Mouse (Mus musculus) liver, embryonic 14.5 days (tissue): Measurements from ENCODE around the gene Bcr. TPM values are rescaled to one million over a fixed set of nuclear protein-coding genes. Genes with fewer than 3 reads are reported as not detected.

Experiments
- ATAC-seq: fragments of 200-750 bp; cut with Nextera tagmentation; 2 replicates; pipeline ENCODE4 v1.8.0; 2017; ENCODE audit warnings: moderate number of reproducible peaks, mild to moderate bottlenecking, moderate library complexity; ENCODE audit not compliant: insufficient read depth
- DNase-seq, 3 experiments: peaks; one replicate each; pipeline ENCODE4 v3.0.0-alpha.2; 2012 to 2013; ENCODE audit warnings: low read depth in 3 of 3, low spot score in 3 of 3
- H3K27ac ChIP-seq: fragments of 300-500 bp; sonication (generic); 2 replicates; pipeline ENCODE4 v1.5.1; 2014; ENCODE audit warnings: moderate library complexity, mild to moderate bottlenecking, control low read depth, inconsistent platforms
- H3K27me3 ChIP-seq: fragments of 300-500 bp; sonication (generic); 2 replicates; pipeline ENCODE4 v1.6.1; 2014; ENCODE audit warnings: mild to moderate bottlenecking, low read length, moderate library complexity; ENCODE audit not compliant: control insufficient read depth, insufficient read depth
- H3K36me3 ChIP-seq: fragments of 300-500 bp; sonication (generic); replicated peaks from 2 replicates; pipeline ENCODE4 v1.6.1; 2014; ENCODE audit warnings: low read depth; ENCODE audit not compliant: control insufficient read depth, insufficient read depth
- H3K4me1 ChIP-seq, 2 experiments: fragments of 200-500 bp in 1 of 2; fragments of 300-500 bp in 1 of 2; sonication (generic) in 1 of 2; replicated peaks; 2 replicates each; pipeline ENCODE4 v1.6.1; 2012 to 2014; ENCODE audit warnings: antibody characterized with exemption in 1 of 2, inconsistent platforms in 1 of 2, low read length in 1 of 2; ENCODE audit not compliant: control insufficient read depth in 2 of 2, insufficient read depth in 2 of 2
- H3K4me2 ChIP-seq: fragments of 300-500 bp; sonication (generic); 2 replicates; pipeline ENCODE4 v1.6.1; 2014; ENCODE audit warnings: low read depth, mild to moderate bottlenecking, control low read depth, moderate library complexity
- H3K4me3 ChIP-seq, 2 experiments: fragments of 200-500 bp in 1 of 2; fragments of 300-500 bp in 1 of 2; sonication (generic) in 1 of 2; 2 replicates each; pipeline ENCODE4 v1.5.1; 2012 to 2014; ENCODE audit warnings: low read depth in 2 of 2, low read length in 2 of 2, mild to moderate bottlenecking in 2 of 2, control low read depth in 1 of 2, inconsistent platforms in 1 of 2, moderate library complexity in 1 of 2; ENCODE audit not compliant: insufficient read depth in 1 of 2
- H3K9ac ChIP-seq: fragments of 300-500 bp; sonication (generic); replicated peaks from 2 replicates; pipeline ENCODE4 v1.6.1; 2014; ENCODE audit warnings: mild to moderate bottlenecking, control low read depth, moderate library complexity
- H3K9me3 ChIP-seq: fragments of 300-500 bp; sonication (generic); 2 replicates; pipeline ENCODE4 v1.6.1; 2016; ENCODE audit warnings: low read length, mixed read lengths; ENCODE audit not compliant: control insufficient read depth
- CTCF ChIP-seq: IDR thresholded peaks from 2 replicates; pipeline ENCODE4 v1.5.1; 2016; ENCODE audit warnings: antibody characterized with exemption, low read depth, control low read depth
- EP300 ChIP-seq: IDR thresholded peaks from 2 replicates; pipeline ENCODE4 v1.6.1; 2016; ENCODE audit warnings: antibody characterized with exemption, low read depth
- WGBS: fragments of 180-500 bp; shearing (Covaris S2); extraction: QIAGEN DNeasy Blood & Tissue Kit; methylation state at CpG from one replicate; pipeline ENCODE4 v1.1.7; 2014; ENCODE audit not compliant: insufficient replicate concordance; 5-methylcytosine and 5-hydroxymethylcytosine counted together
- polyA plus RNA-seq, 2 experiments: library from polyadenylated mRNA; depleted of rRNA in 1 of 2; stranded (reverse) in 1 of 2; unstranded in 1 of 2; fragments of >200 nt; fragmentation: Nextera tagmentation in 1 of 2; extraction: Ambion mirVana in 1 of 2; gene quantifications; 2 replicates each; pipeline versions ENCODE4 v1.2.1 to v1.2.3; 2012 to 2014

Bcr gene
- polyA plus RNA-seq, 2 experiments, result 0.85 to 3.5 TPM

GRCm38 (mm10) chr10:75054125-75054524, 6.3 kb upstream of the Bcr start:
- Histone ChIP-seq H3K27ac (no peak overlapping the region), H3K9me3 (no peaks in the 10 kb centered on the region), H3K36me3 (no peaks in the 10 kb centered on the region), H3K9ac (no peak overlapping the region), H3K4me3 (no peak overlapping the region), H3K4me1 (peaks cover 2 to 35% of the 10 kb centered on the region in 2 experiments; a peak in 3 of 4 replicates), H3K4me2 (no peak overlapping the region), H3K27me3 (no peaks in the 10 kb centered on the region)
- TF ChIP-seq CTCF (no peak), EP300 (no peak)
- ATAC-seq (no peak), DNase-seq (no peak)
- WGBS, result 15% methylated on average over 6 of the region's 6 CpGs

GRCm38 (mm10) chr10:75055672-75056071, 4.7 kb upstream of the Bcr start:
- ATAC-seq (no peak), DNase-seq (no peak)
- Histone ChIP-seq H3K27me3 (peaks cover 13% of the 10 kb centered on the region), H3K27ac (no peak overlapping the region), H3K9me3 (no peaks in the 10 kb centered on the region), H3K36me3 (no peaks in the 10 kb centered on the region), H3K4me3 (no peak overlapping the region), H3K4me2 (no peak overlapping the region), H3K4me1 (peaks cover 2 to 41% of the 10 kb centered on the region in 2 experiments; a peak in 3 of 4 replicates), H3K9ac (no peak overlapping the region)
- WGBS, result 40% methylated on average over 5 of the region's 5 CpGs
- no peak for TF ChIP-seq CTCF
- TF ChIP-seq EP300, result no peak

- no peaks in the 10 kb centered on the region for H3K9me3 ChIP-seq
- H3K4me1 ChIP-seq, result peaks cover 2 to 41% of the 10 kb centered on the region in 2 experiments; a peak in 3 of 4 replicates
- H3K36me3 ChIP-seq, result no peaks in the 10 kb centered on the region
- no peak overlapping the region for H3K9ac ChIP-seq
- H3K27me3 ChIP-seq, result peaks cover 19% of the 10 kb centered on the region
- no peak overlapping the region for H3K4me2 ChIP-seq
- H3K27ac ChIP-seq, result no peak overlapping the region
- no peak overlapping the region for H3K4me3 ChIP-seq
- WGBS, result 23% methylated on average over 4 of the region's 4 CpGs
- no peak for TF ChIP-seq EP300
- no peak for TF ChIP-seq CTCF
- ATAC-seq (peak; percentile 21; the same call in 1 of the 2 replicates), DNase-seq (no peak)
These were observed 4.1 kb upstream of the Bcr start for GRCm38 (mm10) chr10:75056255-75056654.

- DNase-seq (no peak), ATAC-seq (no peak)
- H3K4me1 ChIP-seq, result peaks cover 2 to 45% of the 10 kb centered on the region in 2 experiments; a peak in 3 of 4 replicates
- WGBS, result 71% methylated on average over 8 of the region's 8 CpGs
- no peaks in the 10 kb centered on the region for H3K36me3 ChIP-seq
- no peak overlapping the region for H3K4me3 ChIP-seq
- H3K4me2 ChIP-seq, result no peak overlapping the region
- H3K27me3 ChIP-seq, result peaks cover 34% of the 10 kb centered on the region
- TF ChIP-seq EP300, result no peak
- no peak for TF ChIP-seq CTCF
- H3K9me3 ChIP-seq, result no peaks in the 10 kb centered on the region
- no peak overlapping the region for H3K27ac ChIP-seq
- H3K9ac ChIP-seq, result no peak overlapping the region
These were observed 2.1 kb upstream of the Bcr start for GRCm38 (mm10) chr10:75058336-75058735.

GRCm38 (mm10) chr10:75058761-75059395, 1.5 kb upstream of the Bcr start:
- ATAC-seq (no peak), DNase-seq (no peak)
- no peak for TF ChIP-seq EP300
- no peak for TF ChIP-seq CTCF
- Histone ChIP-seq H3K9ac (no peak overlapping the region), H3K9me3 (no peaks in the 10 kb centered on the region), H3K27me3 (peaks cover 34% of the 10 kb centered on the region), H3K4me3 (no peak overlapping the region), H3K27ac (no peak overlapping the region), H3K4me1 (peaks cover 2 to 43% of the 10 kb centered on the region in 2 experiments; a peak in 3 of 4 replicates), H3K4me2 (peak overlapping the region; percentile 69; the same call in 1 of the 2 replicates), H3K36me3 (no peaks in the 10 kb centered on the region)
- WGBS, result 36% methylated on average over 9 of the region's 9 CpGs
